10 mouse cellular contexts compared by ENCODE assay signal in genomic region chr7:31077470-31077869, GRCm38 (mm10). TPM values are rescaled to one million over a fixed set of nuclear protein-coding genes. Genes with fewer than 3 reads are reported as not detected.
DNase-seq lines count a peak whose midpoint lies in the region; ATAC-seq lines count a peak whose summit lies in the region.
"Had no signal": no experiment of that assay in that cellular context is flagged by ENCODE, and none has a peak within 500 bp of the region (broad histone marks: within the 10 kb centered on the region; RNA-seq: fewer than 3 reads in every experiment).

No protein-coding gene starts in this region.

- H3K4me3 ChIP-seq in embryonic facial prominence, embryonic 11.5 days (ENCODE audit: low read depth, low read length): no peak overlapping the region
- H3K4me3 ChIP-seq in limb, embryonic 13.5 days: no peak overlapping the region
- H3K4me3 ChIP-seq in kidney, embryonic 16.5 days (ENCODE audit: low read length): no peak overlapping the region
- H3K4me3 ChIP-seq: neural tube, embryonic 12.5 days had no signal

- ATAC-seq in embryonic facial prominence, embryonic 11.5 days (replicated peaks; ENCODE audit: insufficient number of reproducible peaks, low FRiP score, low TSS enrichment, low read depth): peak; percentile 41; the same call in 1 of the 2 replicates
- ATAC-seq in limb, embryonic 13.5 days (ENCODE audit: low FRiP score, low read depth): peak; percentile 69
- ATAC-seq in erythroid progenitor cell, adult 5-6 weeks (replicated peaks; ENCODE audit: low FRiP score, poor library complexity, severe bottlenecking): no peak
- ATAC-seq in kidney, embryonic 16.5 days (ENCODE audit: low FRiP score, low TSS enrichment): no peak

- 17% methylated on average over 6 of the region's 6 CpGs for WGBS in embryonic facial prominence, embryonic 11.5 days
- 48% methylated on average over 6 of the region's 6 CpGs for WGBS in limb, embryonic 13.5 days
- 53% methylated on average over 6 of the region's 6 CpGs for WGBS in kidney, embryonic 16.5 days

- no peak overlapping the region for H3K9ac ChIP-seq in embryonic facial prominence, embryonic 11.5 days (replicated peaks; ENCODE audit: low read length)
- H3K9ac ChIP-seq in limb, embryonic 13.5 days: no peak overlapping the region
- H3K9ac ChIP-seq in kidney, embryonic 16.5 days (replicated peaks; ENCODE audit: low read length): no peak overlapping the region
- H3K9ac ChIP-seq: neural tube, embryonic 12.5 days had no signal

- peak; percentile 64 for DNase-seq in layer of hippocampus, adult 11-12 months (ENCODE audit: low spot score)
- no peak for DNase-seq in layer of hippocampus, adult 9-10 months (ENCODE audit: low spot score)
- DNase-seq in embryonic facial prominence, embryonic 11.5 days (ENCODE audit: low spot score): no peak
- DNase-seq in frontal cortex, postnatal 10 days (ENCODE audit: low spot score in 2 of 2): peak; percentile 57 to 69
- no peak for DNase-seq in adrenal gland, postnatal 14 days

- no peaks in the 10 kb centered on the region for H3K27me3 ChIP-seq in embryonic facial prominence, embryonic 11.5 days (ENCODE audit: control insufficient read depth, insufficient read depth, low read length)
- H3K27me3 ChIP-seq in limb, embryonic 13.5 days: no peaks in the 10 kb centered on the region
- no peaks in the 10 kb centered on the region for H3K27me3 ChIP-seq in kidney, embryonic 16.5 days (ENCODE audit: insufficient read depth, low read length)
- H3K27me3 ChIP-seq: neural tube, embryonic 12.5 days had no signal

- H3K27ac ChIP-seq in embryonic facial prominence, embryonic 11.5 days (replicated peaks; ENCODE audit: low read depth, low read length): no peak overlapping the region
- peak overlapping the region; percentile 59; the same call in 1 of the 2 replicates for H3K27ac ChIP-seq in limb, embryonic 13.5 days
- H3K27ac ChIP-seq in kidney, embryonic 16.5 days (ENCODE audit: low read length): no peak overlapping the region
- H3K27ac ChIP-seq: neural tube, embryonic 12.5 days had no signal

- no peaks in the 10 kb centered on the region for H3K4me1 ChIP-seq in embryonic facial prominence, embryonic 11.5 days (ENCODE audit: control insufficient read depth, insufficient read depth, low read length)
- H3K4me1 ChIP-seq in limb, embryonic 13.5 days: peaks cover 23% of the 10 kb centered on the region
- H3K4me1 ChIP-seq in kidney, embryonic 16.5 days (ENCODE audit: insufficient read depth, low read length): peaks cover 8% of the 10 kb centered on the region

- H3K36me3 ChIP-seq in embryonic facial prominence, embryonic 11.5 days (replicated peaks; ENCODE audit: control insufficient read depth, insufficient read depth, low read depth, low read length): no peaks in the 10 kb centered on the region
- no peaks in the 10 kb centered on the region for H3K36me3 ChIP-seq in limb, embryonic 13.5 days
- no peaks in the 10 kb centered on the region for H3K36me3 ChIP-seq in kidney, embryonic 16.5 days (ENCODE audit: insufficient read depth, low read length)
- H3K36me3 ChIP-seq: neural tube, embryonic 12.5 days had no signal

- H3K4me2 ChIP-seq in embryonic facial prominence, embryonic 11.5 days (ENCODE audit: low read depth, low read length): no peak overlapping the region
- H3K4me2 ChIP-seq in limb, embryonic 13.5 days (replicated peaks): peak overlapping the region; percentile 19
- no peak overlapping the region for H3K4me2 ChIP-seq in kidney, embryonic 16.5 days (replicated peaks; ENCODE audit: low read depth, low read length)
- H3K4me2 ChIP-seq: neural tube, embryonic 12.5 days had no signal

- H3K9me3 ChIP-seq in embryonic facial prominence, embryonic 11.5 days (replicated peaks; ENCODE audit: control insufficient read depth, low read length): no peaks in the 10 kb centered on the region
- no peaks in the 10 kb centered on the region for H3K9me3 ChIP-seq in limb, embryonic 13.5 days
- H3K9me3 ChIP-seq in kidney, embryonic 16.5 days (ENCODE audit: low read length): peaks cover 3% of the 10 kb centered on the region; the same call in 1 of the 2 replicates
- H3K9me3 ChIP-seq: neural tube, embryonic 12.5 days had no signal

RNA-seq across cellular contexts. Expression of gene Fxyd3, which starts 1.0 kb away (rescaled TPM):
- 11.8 TPM in 2 replicates for polyA plus RNA-seq in embryonic facial prominence, embryonic 11.5 days (2014; fragmentation: Nextera tagmentation; extraction: Ambion mirVana)
- polyA plus RNA-seq in limb, embryonic 13.5 days (2015; fragmentation: Nextera tagmentation; extraction: Ambion mirVana): 32.9 and 34.8 TPM in 2 replicates
- total RNA-seq in erythroid progenitor cell, adult 5-6 weeks (2015; ENCODE audit: low replicate concordance): not detected in 2 replicates
- total RNA-seq in erythroid progenitor cell, adult 5-6 weeks (2017; ENCODE audit: low replicate concordance): not detected in 2 replicates
- 2.9 and 5.6 TPM in 2 replicates for total RNA-seq in adrenal gland, postnatal 14 days (2021)
- polyA plus RNA-seq in kidney, embryonic 16.5 days (2015; fragmentation: Nextera tagmentation; extraction: Ambion mirVana): 15.0 and 19.0 TPM in 2 replicates
- total RNA-seq: layer of hippocampus, postnatal 36 days had no signal

RNA-seq across cellular contexts. Expression of gene Lgi4, which starts 18.3 kb away (rescaled TPM):
- polyA plus RNA-seq in embryonic facial prominence, embryonic 11.5 days (2014; fragmentation: Nextera tagmentation; extraction: Ambion mirVana): 1.2 and 1.5 TPM in 2 replicates
- polyA plus RNA-seq in limb, embryonic 13.5 days (2015; fragmentation: Nextera tagmentation; extraction: Ambion mirVana): 0.59 and 0.67 TPM in 2 replicates
- total RNA-seq in erythroid progenitor cell, adult 5-6 weeks (2015; ENCODE audit: low replicate concordance): not detected in 2 replicates
- 0.51 TPM in 1 of 2 replicates, not detected in the other for total RNA-seq in erythroid progenitor cell, adult 5-6 weeks (2017; ENCODE audit: low replicate concordance)
- 5.6 TPM in 2 replicates for total RNA-seq in adrenal gland, postnatal 14 days (2021)
- 0.32 and 0.33 TPM in 2 replicates for polyA plus RNA-seq in kidney, embryonic 16.5 days (2015; fragmentation: Nextera tagmentation; extraction: Ambion mirVana)

RNA-seq across cellular contexts. Expression of gene Fxyd1, which starts 20.5 kb away (rescaled TPM):
- polyA plus RNA-seq in embryonic facial prominence, embryonic 11.5 days (2014; fragmentation: Nextera tagmentation; extraction: Ambion mirVana): 11.8 and 12.0 TPM in 2 replicates
- polyA plus RNA-seq in limb, embryonic 13.5 days (2015; fragmentation: Nextera tagmentation; extraction: Ambion mirVana): 61.7 and 71.2 TPM in 2 replicates
- not detected in 2 replicates for total RNA-seq in erythroid progenitor cell, adult 5-6 weeks (2015; ENCODE audit: low replicate concordance)
- total RNA-seq in erythroid progenitor cell, adult 5-6 weeks (2017; ENCODE audit: low replicate concordance): not detected in 2 replicates
- 340 and 374 TPM in 2 replicates for total RNA-seq in adrenal gland, postnatal 14 days (2021)
- 45.7 and 48.3 TPM in 2 replicates for polyA plus RNA-seq in kidney, embryonic 16.5 days (2015; fragmentation: Nextera tagmentation; extraction: Ambion mirVana)

RNA-seq across cellular contexts. Expression of gene Fxyd7, which starts 26.2 kb away (rescaled TPM):
- 8.7 and 11.2 TPM in 2 replicates for polyA plus RNA-seq in embryonic facial prominence, embryonic 11.5 days (2014; fragmentation: Nextera tagmentation; extraction: Ambion mirVana)
- polyA plus RNA-seq in limb, embryonic 13.5 days (2015; fragmentation: Nextera tagmentation; extraction: Ambion mirVana): 20.0 and 21.3 TPM in 2 replicates
- not detected in 2 replicates for total RNA-seq in erythroid progenitor cell, adult 5-6 weeks (2015; ENCODE audit: low replicate concordance)
- total RNA-seq in erythroid progenitor cell, adult 5-6 weeks (2017; ENCODE audit: low replicate concordance): not detected in 2 replicates
- 3.6 and 10.7 TPM in 2 replicates for total RNA-seq in adrenal gland, postnatal 14 days (2021)
- polyA plus RNA-seq in kidney, embryonic 16.5 days (2015; fragmentation: Nextera tagmentation; extraction: Ambion mirVana): 11.1 and 11.4 TPM in 2 replicates

RNA-seq across cellular contexts. Expression of gene Fxyd5, which starts 35.2 kb away (rescaled TPM):
- 10.3 and 12.5 TPM in 2 replicates for polyA plus RNA-seq in embryonic facial prominence, embryonic 11.5 days (2014; fragmentation: Nextera tagmentation; extraction: Ambion mirVana)
- polyA plus RNA-seq in limb, embryonic 13.5 days (2015; fragmentation: Nextera tagmentation; extraction: Ambion mirVana): 17.1 and 18.3 TPM in 2 replicates
- 112 and 145 TPM in 2 replicates for total RNA-seq in erythroid progenitor cell, adult 5-6 weeks (2015; ENCODE audit: low replicate concordance)
- 54.3 and 76.5 TPM in 2 replicates for total RNA-seq in erythroid progenitor cell, adult 5-6 weeks (2017; ENCODE audit: low replicate concordance)
- total RNA-seq in adrenal gland, postnatal 14 days (2021): 32.7 and 63.0 TPM in 2 replicates
- 32.6 and 34.0 TPM in 2 replicates for polyA plus RNA-seq in kidney, embryonic 16.5 days (2015; fragmentation: Nextera tagmentation; extraction: Ambion mirVana)

Comparison
In these comparisons a context has a peak if more than half of its experiments do, and no peak if none do; other contexts are left out.
1. DNase-seq: peak in layer of hippocampus, adult 11-12 months (single experiment) and frontal cortex, postnatal 10 days (2 of 2); none in layer of hippocampus, adult 9-10 months (single experiment), embryonic facial prominence, embryonic 11.5 days (single experiment) and adrenal gland, postnatal 14 days (single experiment).
2. ATAC-seq: peak in embryonic facial prominence, embryonic 11.5 days (single experiment) and limb, embryonic 13.5 days (single experiment); none in erythroid progenitor cell, adult 5-6 weeks (single experiment) and kidney, embryonic 16.5 days (single experiment).